In the genomic region with DNA sequence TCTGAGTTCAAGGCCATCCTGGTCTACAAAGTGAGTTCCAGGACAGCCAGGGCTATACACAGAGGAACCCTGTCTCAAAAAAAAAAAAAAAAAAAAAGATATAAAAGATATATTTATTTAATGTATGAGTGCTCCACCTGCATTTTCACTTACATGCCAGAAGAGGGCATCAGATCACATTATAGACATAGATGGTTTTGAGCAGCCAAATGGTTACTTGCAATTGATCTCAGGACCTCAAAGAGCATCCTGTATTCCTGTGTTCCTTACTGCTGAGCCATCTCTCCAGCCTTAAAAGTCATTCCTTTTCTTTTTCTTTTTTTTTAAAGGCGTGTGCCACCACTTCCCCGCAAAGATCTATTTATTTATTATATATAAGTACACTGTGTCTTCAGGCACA, we compare ENCODE assay signal across 8 mouse cellular contexts. TPM values are rescaled to one million over a fixed set of nuclear protein-coding genes. Genes with fewer than 3 reads are reported as not detected.
DNase-seq lines count a peak whose midpoint lies in the region; ATAC-seq and TF ChIP-seq lines count a peak whose summit lies in the region.

No protein-coding gene starts in this region.

- no peaks in the 10 kb centered on the region for H3K9me3 ChIP-seq in heart, postnatal 0 days (replicated peaks; ENCODE audit: control insufficient read depth, low read length)
- no peaks in the 10 kb centered on the region for H3K9me3 ChIP-seq in heart, embryonic 12.5 days (replicated peaks)
- no peaks in the 10 kb centered on the region for H3K9me3 ChIP-seq in midbrain, embryonic 13.5 days
- no peaks in the 10 kb centered on the region for H3K9me3 ChIP-seq in midbrain, embryonic 11.5 days (ENCODE audit: control insufficient read depth, low read length)

- H3K4me2 ChIP-seq in heart, postnatal 0 days (ENCODE audit: low read depth, low read length) = no peak overlapping the region
- H3K4me2 ChIP-seq in heart, embryonic 12.5 days = no peak overlapping the region
- H3K4me2 ChIP-seq in midbrain, embryonic 13.5 days (replicated peaks) = no peak overlapping the region
- H3K4me2 ChIP-seq in midbrain, embryonic 11.5 days = no peak overlapping the region

- no peak overlapping the region for H3K4me3 ChIP-seq in heart, postnatal 0 days (ENCODE audit: low read depth, low read length)
- H3K4me3 ChIP-seq in heart, embryonic 12.5 days = no peak overlapping the region
- H3K4me3 ChIP-seq in midbrain, embryonic 13.5 days (replicated peaks) = no peak overlapping the region
- H3K4me3 ChIP-seq in midbrain, embryonic 11.5 days (ENCODE audit: low read depth, low read length) = no peak overlapping the region

- no peaks in the 10 kb centered on the region for H3K27me3 ChIP-seq in heart, postnatal 0 days (ENCODE audit: control insufficient read depth, insufficient read depth, low read length)
- 0 out of 2 replicates have a peak, but pooled peaks cover 3% of the 10 kb centered on the region for H3K27me3 ChIP-seq in heart, embryonic 12.5 days (replicated peaks)
- H3K27me3 ChIP-seq in midbrain, embryonic 13.5 days = no peaks in the 10 kb centered on the region
- H3K27me3 ChIP-seq in midbrain, embryonic 11.5 days (ENCODE audit: control insufficient read depth, insufficient read depth, low read length) = no peaks in the 10 kb centered on the region

- peaks cover 17% of the 10 kb centered on the region for H3K4me1 ChIP-seq in heart, postnatal 0 days (ENCODE audit: control insufficient read depth, insufficient read depth)
- H3K4me1 ChIP-seq in heart, embryonic 12.5 days (replicated peaks) = peaks cover 25% of the 10 kb centered on the region
- H3K4me1 ChIP-seq in midbrain, embryonic 13.5 days (replicated peaks) = peaks cover 33% of the 10 kb centered on the region
- H3K4me1 ChIP-seq in midbrain, embryonic 11.5 days (ENCODE audit: control insufficient read depth, insufficient read depth, low read length) = peaks cover 23% of the 10 kb centered on the region

- peak; percentile 61 for TF ChIP-seq CTCF in heart, postnatal 0 days (IDR thresholded peaks at IDR 0.05; ENCODE audit: low read depth)

- no peak for ATAC-seq in heart, postnatal 0 days (ENCODE audit: insufficient read depth, low read depth)
- ATAC-seq in heart, embryonic 12.5 days (ENCODE audit: insufficient number of reproducible peaks, low FRiP score) = no peak
- no peak for ATAC-seq in midbrain, embryonic 13.5 days
- no peak for ATAC-seq in midbrain, embryonic 11.5 days (ENCODE audit: low FRiP score)
- ATAC-seq in common myeloid progenitor, adult 5-6 weeks (replicated peaks; ENCODE audit: low read depth, poor library complexity, severe bottlenecking) = peak; percentile 48; the same call in 1 of the 2 replicates

- TF ChIP-seq EP300 in heart, postnatal 0 days (IDR thresholded peaks at IDR 0.05; ENCODE audit: low read depth) = no peak

- no peaks in the 10 kb centered on the region for H3K36me3 ChIP-seq in heart, postnatal 0 days (replicated peaks; ENCODE audit: control insufficient read depth, insufficient read depth, low read length)
- H3K36me3 ChIP-seq in heart, embryonic 12.5 days = 0 out of 2 replicates have a peak, but pooled peaks cover 1% of the 10 kb centered on the region
- 0 out of 2 replicates have a peak, but pooled peaks cover under 1% of the 10 kb centered on the region for H3K36me3 ChIP-seq in midbrain, embryonic 13.5 days
- H3K36me3 ChIP-seq in midbrain, embryonic 11.5 days (ENCODE audit: control insufficient read depth, insufficient read depth, low read length) = no peaks in the 10 kb centered on the region

- 56% methylated on average over 2 of the region's 2 CpGs for WGBS in heart, postnatal 0 days
- 59% methylated on average over 2 of the region's 2 CpGs for WGBS in heart, embryonic 12.5 days
- WGBS in midbrain, embryonic 13.5 days = 64% methylated on average over 2 of the region's 2 CpGs
- WGBS in midbrain, embryonic 11.5 days = 66% methylated on average over 2 of the region's 2 CpGs

- H3K27ac ChIP-seq in heart, postnatal 0 days (ENCODE audit: low read depth) = no peak overlapping the region
- H3K27ac ChIP-seq in heart, embryonic 12.5 days (ENCODE audit: poor library complexity, severe bottlenecking) = no peak overlapping the region
- H3K27ac ChIP-seq in midbrain, embryonic 13.5 days = peak overlapping the region; percentile 94; the same call in 1 of the 2 replicates
- H3K27ac ChIP-seq in midbrain, embryonic 11.5 days (ENCODE audit: low read depth, low read length) = no peak overlapping the region

- no peak overlapping the region for H3K9ac ChIP-seq in heart, postnatal 0 days (replicated peaks; ENCODE audit: low read depth, low read length)
- no peak overlapping the region for H3K9ac ChIP-seq in heart, embryonic 12.5 days
- H3K9ac ChIP-seq in midbrain, embryonic 13.5 days (replicated peaks) = no peak overlapping the region
- H3K9ac ChIP-seq in midbrain, embryonic 11.5 days (ENCODE audit: low read length) = no peak overlapping the region

- peak; percentile 67 for DNase-seq in heart, postnatal 0 days (ENCODE audit: low spot score)
- no peak for DNase-seq in midbrain, embryonic 11.5 days (ENCODE audit: low spot score, missing footprints)
- DNase-seq in yolk sac, embryonic 10.5 days (ENCODE audit: low spot score) = peak; percentile 3
- DNase-seq in layer of hippocampus, postnatal 36 days = no peak
- DNase-seq in urinary bladder, postnatal 4 days (ENCODE audit: low spot score in 2 of 2) = no peak

RNA-seq across cellular contexts. Expression of gene Llgl1, which starts 2.0 kb away (rescaled TPM):
- total RNA-seq in heart, postnatal 0 days (2014; rRNA removed; ENCODE audit: low replicate concordance) = 33.0 and 34.7 TPM in 2 replicates
- 13.5 and 13.9 TPM in 2 replicates for polyA plus RNA-seq in heart, postnatal 0 days (2015; fragmentation: Nextera tagmentation; extraction: Ambion mirVana)
- polyA plus RNA-seq in heart, embryonic 12.5 days (2016; fragmentation: Nextera tagmentation; extraction: Ambion mirVana) = 46.6 and 47.5 TPM in 2 replicates
- polyA plus RNA-seq in midbrain, embryonic 13.5 days (2015; fragmentation: Nextera tagmentation; extraction: Ambion mirVana) = 75.1 and 87.4 TPM in 2 replicates
- polyA plus RNA-seq in midbrain, embryonic 11.5 days (2014; fragmentation: Nextera tagmentation; extraction: Ambion mirVana) = 87.8 and 101 TPM in 2 replicates
- 7.1 and 10.4 TPM in 2 replicates for total RNA-seq in common myeloid progenitor, adult 5-6 weeks (2017)
- total RNA-seq in layer of hippocampus, postnatal 36 days (2021) = 10 to 100 TPM; 42.3 to 47.9 TPM

RNA-seq across cellular contexts. Expression of gene Flii, which starts 29.5 kb away (rescaled TPM):
- total RNA-seq in heart, postnatal 0 days (2014; rRNA removed; ENCODE audit: low replicate concordance) = 82.2 and 123 TPM in 2 replicates
- 52.6 and 55.3 TPM in 2 replicates for polyA plus RNA-seq in heart, postnatal 0 days (2015; fragmentation: Nextera tagmentation; extraction: Ambion mirVana)
- polyA plus RNA-seq in heart, embryonic 12.5 days (2016; fragmentation: Nextera tagmentation; extraction: Ambion mirVana) = 87.6 and 91.6 TPM in 2 replicates
- polyA plus RNA-seq in midbrain, embryonic 13.5 days (2015; fragmentation: Nextera tagmentation; extraction: Ambion mirVana) = 67.5 and 72.5 TPM in 2 replicates
- 52.3 and 59.3 TPM in 2 replicates for polyA plus RNA-seq in midbrain, embryonic 11.5 days (2014; fragmentation: Nextera tagmentation; extraction: Ambion mirVana)
- 83.6 and 129 TPM in 2 replicates for total RNA-seq in common myeloid progenitor, adult 5-6 weeks (2017)
- 10 to 100 TPM; 58.4 to 60.6 TPM for total RNA-seq in layer of hippocampus, postnatal 36 days (2021)

RNA-seq across cellular contexts. Expression of gene Mief2, which starts 30.6 kb away (rescaled TPM):
- total RNA-seq in heart, postnatal 0 days (2014; rRNA removed; ENCODE audit: low replicate concordance) = 26.5 and 27.4 TPM in 2 replicates
- polyA plus RNA-seq in heart, postnatal 0 days (2015; fragmentation: Nextera tagmentation; extraction: Ambion mirVana) = 19.5 and 20.4 TPM in 2 replicates
- 18.5 and 20.8 TPM in 2 replicates for polyA plus RNA-seq in heart, embryonic 12.5 days (2016; fragmentation: Nextera tagmentation; extraction: Ambion mirVana)
- 18.4 and 18.6 TPM in 2 replicates for polyA plus RNA-seq in midbrain, embryonic 13.5 days (2015; fragmentation: Nextera tagmentation; extraction: Ambion mirVana)
- 10.2 and 13.6 TPM in 2 replicates for polyA plus RNA-seq in midbrain, embryonic 11.5 days (2014; fragmentation: Nextera tagmentation; extraction: Ambion mirVana)
- total RNA-seq in common myeloid progenitor, adult 5-6 weeks (2017) = 3.5 TPM in 2 replicates
- 10 to 100 TPM; 23.6 to 24.4 TPM for total RNA-seq in layer of hippocampus, postnatal 36 days (2021)

Comparison
In these comparisons a context has a peak if more than half of its experiments do, and no peak if none do; other contexts are left out.
1. DNase-seq: peak in heart, postnatal 0 days (single experiment) and yolk sac, embryonic 10.5 days (single experiment); none in midbrain, embryonic 11.5 days (single experiment), layer of hippocampus, postnatal 36 days (0 of 2) and urinary bladder, postnatal 4 days (0 of 2).